ENCODE assay signal across 14 mouse cellular contexts in the genomic region with DNA sequence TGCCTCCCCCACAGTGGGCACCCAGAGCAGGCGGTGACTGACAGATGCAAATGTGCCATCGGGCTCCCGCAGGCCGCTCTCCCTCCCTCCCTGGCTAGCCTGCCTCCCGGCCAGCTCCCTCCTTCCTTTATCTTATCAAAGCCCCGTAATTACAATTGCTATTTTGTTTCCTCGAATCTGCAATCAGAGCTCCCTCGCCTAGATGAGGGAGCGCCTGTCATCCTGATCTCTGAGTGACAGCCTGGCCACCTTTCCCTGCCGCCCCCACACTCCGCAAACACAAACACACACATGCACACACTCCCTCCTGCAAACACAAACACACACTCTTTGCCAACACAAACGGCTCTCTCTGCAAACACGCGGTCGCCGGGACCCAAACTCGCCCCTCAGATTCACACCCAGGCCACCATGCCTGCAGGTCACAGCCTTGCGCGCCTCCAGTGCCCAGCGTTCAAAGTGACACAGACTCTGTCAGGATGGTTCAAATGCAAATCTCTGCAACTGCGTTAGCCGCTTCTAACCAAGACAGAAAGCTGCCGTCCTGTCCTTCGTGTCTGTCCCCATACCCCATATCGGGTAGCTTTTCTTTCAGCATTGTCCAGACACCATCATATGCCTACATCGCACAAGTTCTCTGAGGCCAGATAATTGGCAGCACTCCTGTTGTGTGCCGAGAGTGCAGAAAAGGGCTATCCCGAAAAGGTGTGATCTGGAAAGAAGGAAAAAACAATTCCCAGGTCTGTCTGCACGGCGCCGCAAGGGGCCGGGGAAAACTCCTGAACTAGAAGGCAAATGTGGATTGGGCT. TPM values are rescaled to one million over a fixed set of nuclear protein-coding genes. Genes with fewer than 3 reads are reported as not detected.
DNase-seq lines count a peak whose midpoint lies in the region; ATAC-seq and TF ChIP-seq lines count a peak whose summit lies in the region.
"Had no signal": no experiment of that assay in that cellular context is flagged by ENCODE, and none has a peak within 500 bp of the region (broad histone marks: within the 10 kb centered on the region; RNA-seq: fewer than 3 reads in every experiment).

No protein-coding gene starts in this region.

- peak; percentile 53 for DNase-seq in embryo, embryonic 10 days (ENCODE audit: low spot score)
- DNase-seq in embryo, embryonic 10.5 days (ENCODE audit: low spot score) = no peak
- DNase-seq in hindbrain, embryonic 11.5 days (ENCODE audit: low spot score) = peak; percentile 49
- DNase-seq in hindbrain, postnatal 0 days (ENCODE audit: low spot score) = no peak
- no peak for DNase-seq in spleen, postnatal 10 days (ENCODE audit: low spot score in 2 of 2)

- H3K4me1 ChIP-seq in hindbrain, embryonic 11.5 days (replicated peaks; ENCODE audit: control insufficient read depth, insufficient read depth, low read length) = peaks cover 11% of the 10 kb centered on the region
- H3K4me1 ChIP-seq in hindbrain, postnatal 0 days (ENCODE audit: insufficient read depth, low read length) = peaks cover 15% of the 10 kb centered on the region
- peaks cover 68% of the 10 kb centered on the region for H3K4me1 ChIP-seq in E14TG2a.4 (replicated peaks; ENCODE audit: low read depth, low read length)
- H3K4me1 ChIP-seq in intestine, postnatal 0 days (replicated peaks; ENCODE audit: control insufficient read depth, insufficient read depth, low read length) = peaks cover 3% of the 10 kb centered on the region; the same call in 1 of the 2 replicates

- no peak for TF ChIP-seq CTCF in hindbrain, postnatal 0 days (IDR thresholded peaks at IDR 0.05; ENCODE audit: low read depth)
- no peak for TF ChIP-seq CTCF in E14TG2a.4 (conservative IDR thresholded peaks at IDR 0.05; ENCODE audit: low read length)
- no peak for TF ChIP-seq CTCF in intestine, postnatal 0 days (IDR thresholded peaks at IDR 0.05; ENCODE audit: low read depth)

- no peak overlapping the region for H3K9ac ChIP-seq in hindbrain, embryonic 11.5 days (ENCODE audit: low read depth, low read length)
- H3K9ac ChIP-seq in hindbrain, postnatal 0 days (replicated peaks; ENCODE audit: low read length) = no peak overlapping the region
- H3K9ac ChIP-seq in intestine, postnatal 0 days (ENCODE audit: low read depth, low read length) = no peak overlapping the region

- no peaks in the 10 kb centered on the region for H3K9me3 ChIP-seq in hindbrain, embryonic 11.5 days (ENCODE audit: control insufficient read depth, low read length)
- no peaks in the 10 kb centered on the region for H3K9me3 ChIP-seq in hindbrain, postnatal 0 days (ENCODE audit: low read length)
- no peaks in the 10 kb centered on the region for H3K9me3 ChIP-seq in E14TG2a.4 (ENCODE audit: low read length)
- no peaks in the 10 kb centered on the region for H3K9me3 ChIP-seq in intestine, postnatal 0 days (ENCODE audit: control insufficient read depth)
- H3K9me3 ChIP-seq: megakaryocyte, embryonic 14.5 days had no signal

- H3K27me3 ChIP-seq in hindbrain, embryonic 11.5 days (ENCODE audit: control insufficient read depth, insufficient read depth, low read length) = peaks cover 62% of the 10 kb centered on the region
- H3K27me3 ChIP-seq in hindbrain, postnatal 0 days (ENCODE audit: insufficient read depth, low read length) = peaks cover 38% of the 10 kb centered on the region
- H3K27me3 ChIP-seq in E14TG2a.4 (ENCODE audit: insufficient read depth, low read length) = peaks cover 53% of the 10 kb centered on the region
- peaks cover 51% of the 10 kb centered on the region for H3K27me3 ChIP-seq in intestine, postnatal 0 days (replicated peaks; ENCODE audit: control insufficient read depth, insufficient read depth, low read length)

- ATAC-seq in hindbrain, embryonic 11.5 days (ENCODE audit: low FRiP score) = no peak
- no peak for ATAC-seq in hindbrain, postnatal 0 days
- ATAC-seq in intestine, postnatal 0 days = no peak
- no peak for ATAC-seq in cerebellum, adult (ENCODE audit: insufficient number of reproducible peaks, low FRiP score, low TSS enrichment)

- H3K4me2 ChIP-seq in hindbrain, embryonic 11.5 days (replicated peaks; ENCODE audit: low read depth, low read length) = no peak overlapping the region
- no peak overlapping the region for H3K4me2 ChIP-seq in hindbrain, postnatal 0 days (ENCODE audit: low read depth, low read length)
- H3K4me2 ChIP-seq in intestine, postnatal 0 days (replicated peaks; ENCODE audit: low read depth) = peak overlapping the region; percentile 35

- WGBS in hindbrain, embryonic 11.5 days = 1% methylated on average over 32 of the region's 32 CpGs
- 6% methylated on average over 32 of the region's 32 CpGs for WGBS in hindbrain, postnatal 0 days
- 10% methylated on average over 32 of the region's 32 CpGs for WGBS in intestine, postnatal 0 days

- no peak overlapping the region for H3K27ac ChIP-seq in hindbrain, embryonic 11.5 days (ENCODE audit: low read depth, low read length)
- H3K27ac ChIP-seq in hindbrain, postnatal 0 days = no peak overlapping the region
- no peak overlapping the region for H3K27ac ChIP-seq in intestine, postnatal 0 days (ENCODE audit: low read depth, low read length)

- no peaks in the 10 kb centered on the region for H3K36me3 ChIP-seq in hindbrain, embryonic 11.5 days (ENCODE audit: control insufficient read depth, insufficient read depth, low read length)
- H3K36me3 ChIP-seq in hindbrain, postnatal 0 days (ENCODE audit: insufficient read depth, low read length) = no peaks in the 10 kb centered on the region; the same call in 1 of the 2 replicates
- peaks cover 22% of the 10 kb centered on the region for H3K36me3 ChIP-seq in E14TG2a.4 (ENCODE audit: insufficient read depth, low read length)
- peaks cover 1% of the 10 kb centered on the region; the same call in 1 of the 2 replicates for H3K36me3 ChIP-seq in intestine, postnatal 0 days (ENCODE audit: control insufficient read depth, insufficient read depth)

- no peak overlapping the region for H3K4me3 ChIP-seq in hindbrain, embryonic 11.5 days (ENCODE audit: low read depth, low read length)
- H3K4me3 ChIP-seq in hindbrain, postnatal 0 days (ENCODE audit: low read length) = no peak overlapping the region
- peak overlapping the region; percentile 49 for H3K4me3 ChIP-seq in E14TG2a.4 (replicated peaks; ENCODE audit: low read length)
- H3K4me3 ChIP-seq in intestine, postnatal 0 days (ENCODE audit: low read depth, low read length) = peak overlapping the region; percentile 16

RNA-seq across cellular contexts. Expression of a gene that starts 2.8 kb away (rescaled TPM):
- polyA plus RNA-seq in hindbrain, embryonic 11.5 days (2014; fragmentation: Nextera tagmentation; extraction: Ambion mirVana) = 4.6 and 5.7 TPM in 2 replicates
- 1.8 and 2.6 TPM in 2 replicates for total RNA-seq in hindbrain, postnatal 0 days (2014; rRNA removed)
- polyA plus RNA-seq in hindbrain, postnatal 0 days (2015; fragmentation: Nextera tagmentation; extraction: Ambion mirVana) = 1.1 and 1.3 TPM in 2 replicates
- not detected in 2 replicates for polyA plus RNA-seq in intestine, postnatal 0 days (2015; fragmentation: Nextera tagmentation; extraction: Ambion mirVana)
- total RNA-seq: adrenal gland, adult 18-20 months; gastrocnemius, postnatal 10 days; MEL; neutrophil, adult 5-6 weeks had no signal
- polyA plus RNA-seq: small intestine, adult 2 months had no signal

RNA-seq across cellular contexts. Expression of a gene that starts 3.8 kb away (rescaled TPM):
- polyA plus RNA-seq in hindbrain, embryonic 11.5 days (2014; fragmentation: Nextera tagmentation; extraction: Ambion mirVana) = 7.4 and 8.8 TPM in 2 replicates
- total RNA-seq in hindbrain, postnatal 0 days (2014; rRNA removed) = 23.6 and 35.7 TPM in 2 replicates
- polyA plus RNA-seq in hindbrain, postnatal 0 days (2015; fragmentation: Nextera tagmentation; extraction: Ambion mirVana) = 5.6 and 8.1 TPM in 2 replicates
- polyA plus RNA-seq in intestine, postnatal 0 days (2015; fragmentation: Nextera tagmentation; extraction: Ambion mirVana) = 8.5 and 9.0 TPM in 2 replicates

RNA-seq across cellular contexts. Expression of a gene that starts 38.1 kb away (rescaled TPM):
- 75.6 and 93.2 TPM in 2 replicates for polyA plus RNA-seq in hindbrain, embryonic 11.5 days (2014; fragmentation: Nextera tagmentation; extraction: Ambion mirVana)
- 135 and 154 TPM in 2 replicates for total RNA-seq in hindbrain, postnatal 0 days (2014; rRNA removed)
- 74.2 and 78.0 TPM in 2 replicates for polyA plus RNA-seq in hindbrain, postnatal 0 days (2015; fragmentation: Nextera tagmentation; extraction: Ambion mirVana)
- polyA plus RNA-seq in intestine, postnatal 0 days (2015; fragmentation: Nextera tagmentation; extraction: Ambion mirVana) = 18.2 and 19.3 TPM in 2 replicates

Comparison
In these comparisons a context has a peak if more than half of its experiments do, and no peak if none do; other contexts are left out.
1. DNase-seq: peak in embryo, embryonic 10 days (single experiment) and hindbrain, embryonic 11.5 days (single experiment); none in embryo, embryonic 10.5 days (single experiment), hindbrain, postnatal 0 days (single experiment) and spleen, postnatal 10 days (0 of 2).
2. H3K4me3 ChIP-seq: peak in E14TG2a.4 (single experiment) and intestine, postnatal 0 days (single experiment); none in hindbrain, embryonic 11.5 days (single experiment) and hindbrain, postnatal 0 days (single experiment).